Mouse (Mus musculus): ENCODE data around the gene Tom1l1.

GRCm38 (mm10) chr11:90627751-90628150, 60.4 kb downstream of the Tom1l1 start:
- TF ChIP-seq CTCF (IDR thresholded peaks at IDR 0.05; ENCODE audit: control insufficient read depth, insufficient read depth, low read length) (no peak), POLR2A (IDR thresholded peaks at IDR 0.05; ENCODE audit: borderline replicate concordance, control insufficient read depth, low read depth, low read length) (no peak)

All from bone marrow, adult 2 months (tissue).